ENCODE assay signal across 9 mouse cellular contexts in genomic region chr7:49199366-49199765, GRCm38 (mm10).
DNase-seq lines count a peak whose midpoint lies in the region; ATAC-seq and TF ChIP-seq lines count a peak whose summit lies in the region.
"Had no signal": no experiment of that assay in that cellular context is flagged by ENCODE, and none has a peak within 500 bp of the region (broad histone marks: within the 10 kb centered on the region; RNA-seq: fewer than 3 reads in every experiment).

No protein-coding gene starts in this region.

- H3K9me3 ChIP-seq in hindbrain, embryonic 15.5 days: no peaks in the 10 kb centered on the region
- no peaks in the 10 kb centered on the region for H3K9me3 ChIP-seq in intestine, postnatal 0 days (ENCODE audit: control insufficient read depth)

- peak; percentile 55 for ATAC-seq in hindbrain, embryonic 15.5 days (ENCODE audit: low FRiP score, low read depth)
- no peak for ATAC-seq in intestine, postnatal 0 days

- H3K36me3 ChIP-seq in hindbrain, embryonic 15.5 days: no peaks in the 10 kb centered on the region
- H3K36me3 ChIP-seq in intestine, postnatal 0 days (ENCODE audit: control insufficient read depth, insufficient read depth): no peaks in the 10 kb centered on the region

- H3K9ac ChIP-seq in hindbrain, embryonic 15.5 days: no peak overlapping the region
- H3K9ac ChIP-seq in intestine, postnatal 0 days (ENCODE audit: low read depth, low read length): no peak overlapping the region
- H3K9ac ChIP-seq: lung, embryonic 14.5 days had no signal

- no peaks in the 10 kb centered on the region for H3K27me3 ChIP-seq in hindbrain, embryonic 15.5 days
- no peaks in the 10 kb centered on the region for H3K27me3 ChIP-seq in intestine, postnatal 0 days (replicated peaks; ENCODE audit: control insufficient read depth, insufficient read depth, low read length)

- H3K4me3 ChIP-seq in left cerebral cortex, adult 2 months: no peak overlapping the region
- no peak overlapping the region for H3K4me3 ChIP-seq in hindbrain, embryonic 15.5 days
- no peak overlapping the region for H3K4me3 ChIP-seq in intestine, postnatal 0 days (ENCODE audit: low read depth, low read length)

- intact Hi-C loops in left cerebral cortex, adult 2 months (cut with DNase I): no loop called here
- intact Hi-C loops in left cerebral cortex, postnatal 4 days (cut with DNase I): no loop called here

- TF ChIP-seq CTCF in left cerebral cortex, adult 2 months (IDR thresholded peaks at IDR 0.05): no peak
- no peak for TF ChIP-seq CTCF in intestine, postnatal 0 days (IDR thresholded peaks at IDR 0.05; ENCODE audit: low read depth)

- H3K4me2 ChIP-seq in hindbrain, embryonic 15.5 days: no peak overlapping the region
- no peak overlapping the region for H3K4me2 ChIP-seq in intestine, postnatal 0 days (replicated peaks; ENCODE audit: low read depth)
- H3K4me2 ChIP-seq: lung, embryonic 14.5 days had no signal

- 21% methylated on average over 6 of the region's 6 CpGs for WGBS in hindbrain, embryonic 15.5 days
- 62% methylated on average over 6 of the region's 6 CpGs for WGBS in intestine, postnatal 0 days

- DNase-seq in left cerebral cortex, adult 2 months (ENCODE audit: extremely low spot score in 1 of 2, low spot score in 2 of 2): peak; percentile 49 to 54
- DNase-seq in left cerebral cortex, adult 8-10 months (ENCODE audit: low spot score in 2 of 2): no peak
- DNase-seq in left cerebral cortex, postnatal 4 days: peak; percentile 59
- peak; percentile 62 to 70 for DNase-seq in right cerebral cortex, postnatal 36 days (ENCODE audit: low spot score in 2 of 2)
- DNase-seq in gastrocnemius, postnatal 4 days (ENCODE audit: low spot score in 2 of 2): no peak
- DNase-seq in urinary bladder, adult 2 months (ENCODE audit: low spot score): no peak
- DNase-seq: lung, embryonic 14.5 days had no signal

- H3K27ac ChIP-seq in left cerebral cortex, adult 2 months: no peak overlapping the region
- H3K27ac ChIP-seq in hindbrain, embryonic 15.5 days (replicated peaks): no peak overlapping the region
- no peak overlapping the region for H3K27ac ChIP-seq in intestine, postnatal 0 days (ENCODE audit: low read depth, low read length)

- H3K4me1 ChIP-seq in hindbrain, embryonic 15.5 days (replicated peaks): peaks cover 30% of the 10 kb centered on the region
- H3K4me1 ChIP-seq in intestine, postnatal 0 days (replicated peaks; ENCODE audit: control insufficient read depth, insufficient read depth, low read length): 0 out of 2 replicates have a peak, but pooled peaks cover 5% of the 10 kb centered on the region

Comparison
In these comparisons a context has a peak if more than half of its experiments do, and no peak if none do; other contexts are left out.
1. DNase-seq: peak in left cerebral cortex, adult 2 months (2 of 2), left cerebral cortex, postnatal 4 days (single experiment) and right cerebral cortex, postnatal 36 days (2 of 2); none in left cerebral cortex, adult 8-10 months (0 of 2), gastrocnemius, postnatal 4 days (0 of 2) and urinary bladder, adult 2 months (single experiment).